Mouse (Mus musculus) kidney, adult 10 weeks (tissue): Measurements from ENCODE around the gene Sun1. TPM values are rescaled to one million over a fixed set of nuclear protein-coding genes. Genes with fewer than 3 reads are reported as not detected.

Experiments used
- polyA plus RNA-seq: library from polyadenylated mRNA; stranded (reverse); fragments of 350-450 nt; fragmentation: Illumina TruSeq; extraction: RNeasy Lipid Tissue Mini Kit (QIAGEN cat#74804); gene quantifications from one replicate; pipeline ENCODE4 v1.2.3, GENCODE M21; 2014; ENCODE audit warnings: low read depth, low replicate concordance

Sun1 gene
- 11.6 TPM for polyA plus RNA-seq

GRCm38 (mm10) chr5:139199995-139200769 is at the start of gene Sun1:
Gene Sun1 (plus strand): TSS chr5:139200637.

GRCm38 (mm10) chr5:139252081-139252909 is 51.9 kb downstream of the Sun1 start, which contains the start of gene Get4:
Gene Get4 (plus strand): TSS chr5:139252324.

Other genes with a start within 250 kb of the Sun1 start
- 10.7 TPM for gene Pdgfa, start 203.3 kb upstream of the Sun1 start, polyA plus RNA-seq
- gene Prkar1b, start 50.6 kb upstream of the Sun1 start, polyA plus RNA-seq = 2.8 TPM
- gene Dnaaf5, start 50.4 kb upstream of the Sun1 start, polyA plus RNA-seq = 4.6 TPM
- gene Get4, start 51.7 kb downstream of the Sun1 start, polyA plus RNA-seq = 5.6 TPM
- not detected for gene Adap1, start 125.0 kb downstream of the Sun1 start, polyA plus RNA-seq
- 18.6 TPM for gene Cox19, start 150.8 kb downstream of the Sun1 start, polyA plus RNA-seq
- not detected for gene Cyp2w1, start 152.0 kb downstream of the Sun1 start, polyA plus RNA-seq
- 8.6 TPM for gene Gpr146, start 177.1 kb downstream of the Sun1 start, polyA plus RNA-seq
- gene C130050O18Rik, start 204.6 kb downstream of the Sun1 start, polyA plus RNA-seq = not detected
- gene Gper1, start 222.5 kb downstream of the Sun1 start, polyA plus RNA-seq = not detected